Mouse (Mus musculus): Measurements from ENCODE around the gene Cst9.

Cst9 gene

GRCm38 (mm10) chr2:148877016-148877770 lies 42.2 kb downstream of the Cst9 start:
- peak in 1 of 2 experiments; percentile 13 for DNase-seq (ENCODE audit: low spot score in 2 of 2)

GRCm38 (mm10) chr2:148878641-148879130 lies 43.7 kb downstream of the Cst9 start:
- DNase-seq (ENCODE audit: low spot score in 2 of 2), result no peak

GRCm38 (mm10) chr2:148879199-148879598 lies 44.3 kb downstream of the Cst9 start:
- no peak for DNase-seq (ENCODE audit: low spot score in 2 of 2)

GRCm38 (mm10) chr2:148884738-148885137 lies 49.8 kb downstream of the Cst9 start:
- no peak for DNase-seq (ENCODE audit: low spot score in 2 of 2)
